Mouse (Mus musculus): ENCODE data around the gene Akna.

Akna gene

DNA sequence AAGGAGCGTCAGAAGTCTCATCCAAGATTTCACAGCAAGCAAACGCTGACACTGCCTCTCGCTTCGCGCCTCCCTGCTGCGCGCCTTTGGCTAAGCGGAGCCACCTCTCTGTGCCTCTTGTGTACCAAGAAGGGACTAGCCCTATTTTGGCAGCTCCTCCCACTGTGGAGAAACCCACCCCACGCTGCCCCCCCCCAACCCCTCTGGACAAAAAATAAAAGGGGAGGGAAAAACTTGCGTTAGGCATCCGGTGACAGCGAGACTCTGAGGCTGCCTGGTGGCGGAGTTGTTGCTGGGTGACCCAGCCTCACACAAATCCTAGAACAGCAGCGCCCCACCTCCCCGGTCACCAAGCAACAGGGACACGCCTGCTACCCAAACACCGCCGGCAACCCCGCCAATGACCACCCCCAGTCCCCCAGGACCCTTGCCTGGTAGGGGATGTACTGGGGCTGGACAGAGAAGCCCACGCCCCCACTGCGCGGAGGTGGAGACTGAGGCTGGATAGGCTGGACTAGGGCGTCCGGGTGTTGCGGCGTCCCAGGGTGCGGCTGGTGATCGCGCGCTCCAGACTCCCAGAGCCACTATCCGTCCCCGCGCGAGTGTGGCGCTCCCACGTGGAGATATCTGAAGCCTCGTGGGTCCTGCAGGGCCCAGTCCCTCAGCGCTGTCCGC lies 6.9 kb upstream of the Akna start:
- peak; percentile 67 for DNase-seq (ENCODE audit: low spot score)

- peak; percentile 60 for DNase-seq (ENCODE audit: low spot score)
These were observed 6.3 kb upstream of the Akna start for GRCm38 (mm10) chr4:63409317-63409907.

- DNase-seq (ENCODE audit: low spot score) = peak; percentile 73
These were observed 5.5 kb upstream of the Akna start for GRCm38 (mm10) chr4:63408649-63409048.

DNA sequence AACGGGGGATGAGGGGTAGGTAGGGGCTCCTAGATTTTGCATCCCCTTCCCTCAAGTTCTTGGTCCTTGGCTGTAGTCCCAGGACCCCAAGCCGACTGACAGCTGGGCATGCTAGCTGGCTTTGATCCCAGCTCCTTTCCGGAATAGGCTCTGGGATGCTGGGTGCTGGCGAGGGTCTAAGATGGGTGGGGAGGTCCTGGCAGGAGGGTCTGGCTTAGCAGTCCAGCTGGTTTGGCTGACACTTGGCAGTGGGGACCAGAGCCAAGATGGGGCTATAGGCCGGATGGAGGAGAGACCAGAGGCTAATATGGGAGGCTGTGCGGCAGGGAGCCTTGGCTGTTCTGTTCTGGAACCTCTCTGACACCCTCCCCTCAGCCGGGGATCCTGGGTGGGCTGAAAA lies 5.1 kb upstream of the Akna start:
- no peak for DNase-seq (ENCODE audit: low spot score)

- no peak for DNase-seq (ENCODE audit: low spot score)
These were observed 2.5 kb upstream of the Akna start for GRCm38 (mm10) chr4:63405683-63406082.

- peak; percentile 54 for DNase-seq (ENCODE audit: low spot score)
These were observed 1.9 kb upstream of the Akna start for GRCm38 (mm10) chr4:63405051-63405450.

DNA sequence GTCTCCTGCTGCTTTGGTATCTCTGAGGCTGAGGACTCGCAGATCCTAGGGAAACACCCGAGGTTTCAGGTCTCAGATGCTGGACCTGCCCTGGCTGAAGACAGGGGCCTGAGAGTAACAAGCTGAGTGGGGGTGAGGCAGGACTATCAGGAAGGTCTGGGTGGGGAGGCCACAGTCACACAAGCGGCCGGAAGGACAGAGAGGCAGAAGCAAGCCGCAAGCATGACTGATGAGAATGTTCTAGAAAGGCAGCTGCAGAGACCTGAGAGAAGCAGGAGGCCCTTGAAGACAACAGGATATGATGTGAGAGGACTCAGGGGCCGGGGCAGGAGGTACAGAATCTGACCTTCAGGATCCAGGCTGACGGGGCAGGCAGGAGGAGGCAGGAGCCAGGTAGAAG lies 1.1 kb upstream of the Akna start:
- peak; percentile 74 for DNase-seq (ENCODE audit: low spot score)

DNA sequence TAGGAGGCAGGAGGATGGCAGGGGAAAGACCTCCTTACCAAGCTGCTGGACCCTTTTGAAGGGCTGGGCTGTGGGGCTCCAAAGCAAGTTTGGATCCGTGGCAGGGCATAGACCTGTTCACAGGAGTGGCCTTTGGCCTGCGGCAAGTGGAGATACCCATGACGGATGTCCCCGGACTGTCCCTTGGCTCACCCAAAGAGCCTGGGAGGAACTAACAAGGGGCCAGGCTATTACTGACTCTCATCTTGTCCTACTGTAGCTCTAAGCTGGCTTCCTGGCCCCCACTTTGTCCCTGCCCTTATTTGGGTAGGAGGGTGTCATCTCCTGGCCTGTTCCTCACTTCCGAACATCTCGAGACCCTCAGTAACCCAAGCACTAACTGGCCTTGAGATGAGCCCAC lies 596 bp downstream of the Akna start:
- peak; percentile 56 for DNase-seq (ENCODE audit: low spot score)

- no peak for DNase-seq (ENCODE audit: low spot score)
These were observed 1.1 kb downstream of the Akna start for GRCm38 (mm10) chr4:63402056-63402455.

DNA sequence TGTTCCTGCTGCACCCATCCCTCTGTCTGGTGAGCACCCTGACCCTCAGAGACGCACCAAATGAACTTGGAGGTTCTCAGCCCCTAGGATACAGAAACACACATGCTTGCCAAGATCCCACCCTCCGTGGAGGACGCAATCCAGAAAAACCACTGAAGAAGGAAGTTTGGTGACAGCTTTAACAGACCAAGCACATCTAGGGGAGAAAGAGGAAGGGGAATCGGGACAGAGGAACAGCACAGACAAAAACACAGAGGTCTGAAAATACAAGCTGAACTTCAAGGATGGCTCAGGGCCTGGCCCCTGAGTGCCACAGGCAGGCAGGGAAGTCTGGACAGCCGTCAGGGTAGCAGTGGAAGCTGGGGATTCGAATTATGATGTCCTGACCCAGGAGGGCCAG lies 1.5 kb downstream of the Akna start:
- DNase-seq (ENCODE audit: low spot score) = no peak

GRCm38 (mm10) chr4:63400541-63401306 lies 2.4 kb downstream of the Akna start:
- peak; percentile 51 for DNase-seq (ENCODE audit: low spot score)

DNA sequence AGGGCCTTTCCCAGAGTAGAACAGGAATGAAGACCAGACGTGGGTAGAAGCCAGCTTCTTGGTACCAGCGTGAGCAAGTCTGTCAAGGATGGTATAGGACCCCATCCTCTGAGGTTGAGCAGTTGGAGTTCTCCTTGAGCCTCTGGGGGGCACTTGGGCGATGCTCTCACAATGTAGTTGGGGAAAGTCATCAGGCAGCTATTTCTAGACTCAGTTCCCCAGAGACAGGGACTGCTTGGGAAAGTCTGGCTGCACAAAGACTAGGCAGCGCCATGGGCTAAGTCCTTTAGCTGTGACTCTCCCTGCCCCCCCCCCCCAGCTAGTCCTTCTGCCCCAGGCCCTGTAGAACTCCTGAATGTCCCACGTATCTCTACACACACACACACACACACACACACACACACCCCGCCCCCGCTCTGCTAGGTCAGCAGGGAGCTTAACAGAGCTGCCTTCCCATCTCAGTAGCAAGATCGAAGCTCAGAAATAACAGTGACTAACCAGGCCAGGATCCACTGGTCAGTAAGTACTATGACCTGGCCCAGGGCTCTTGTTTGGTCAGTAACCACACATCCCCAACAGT lies 3.4 kb downstream of the Akna start:
- no peak for DNase-seq (ENCODE audit: low spot score)

- DNase-seq (ENCODE audit: low spot score) = peak; percentile 76
These were observed 4.1 kb downstream of the Akna start for GRCm38 (mm10) chr4:63398854-63399609.

DNA sequence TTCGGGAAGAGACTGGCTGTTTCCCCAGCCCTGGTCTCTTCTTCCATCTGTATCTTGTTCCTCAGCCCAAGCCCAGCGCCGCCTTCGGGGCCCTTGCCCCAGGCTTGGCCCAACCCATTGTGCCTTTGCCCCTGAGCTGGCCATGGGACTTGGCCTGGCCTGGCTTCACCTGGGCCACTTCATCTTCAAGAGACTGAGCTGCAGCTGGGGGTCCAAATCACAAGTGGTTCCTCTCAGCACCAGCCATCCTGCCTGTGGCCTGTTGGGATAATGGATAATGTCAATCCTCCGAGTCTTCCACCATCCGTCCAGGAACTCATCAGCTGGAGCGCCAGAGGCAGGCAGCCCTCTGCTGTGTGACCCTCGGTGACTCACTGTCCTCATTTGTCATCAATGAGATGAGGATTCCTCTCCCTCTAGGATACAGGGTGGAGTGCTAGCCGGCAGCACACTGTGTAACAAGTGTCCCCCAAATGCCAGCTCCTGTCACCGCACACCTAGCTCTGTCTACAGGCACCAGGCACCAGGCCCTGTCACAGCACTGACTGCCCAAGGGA lies 5.1 kb downstream of the Akna start:
- DNase-seq (ENCODE audit: low spot score) = no peak

GRCm38 (mm10) chr4:63391322-63391721 lies 11.8 kb downstream of the Akna start:
- DNase-seq (ENCODE audit: low spot score) = no peak

- peak; percentile 46 for DNase-seq (ENCODE audit: low spot score)
These were observed 13.1 kb downstream of the Akna start for GRCm38 (mm10) chr4:63389887-63390528.

DNA sequence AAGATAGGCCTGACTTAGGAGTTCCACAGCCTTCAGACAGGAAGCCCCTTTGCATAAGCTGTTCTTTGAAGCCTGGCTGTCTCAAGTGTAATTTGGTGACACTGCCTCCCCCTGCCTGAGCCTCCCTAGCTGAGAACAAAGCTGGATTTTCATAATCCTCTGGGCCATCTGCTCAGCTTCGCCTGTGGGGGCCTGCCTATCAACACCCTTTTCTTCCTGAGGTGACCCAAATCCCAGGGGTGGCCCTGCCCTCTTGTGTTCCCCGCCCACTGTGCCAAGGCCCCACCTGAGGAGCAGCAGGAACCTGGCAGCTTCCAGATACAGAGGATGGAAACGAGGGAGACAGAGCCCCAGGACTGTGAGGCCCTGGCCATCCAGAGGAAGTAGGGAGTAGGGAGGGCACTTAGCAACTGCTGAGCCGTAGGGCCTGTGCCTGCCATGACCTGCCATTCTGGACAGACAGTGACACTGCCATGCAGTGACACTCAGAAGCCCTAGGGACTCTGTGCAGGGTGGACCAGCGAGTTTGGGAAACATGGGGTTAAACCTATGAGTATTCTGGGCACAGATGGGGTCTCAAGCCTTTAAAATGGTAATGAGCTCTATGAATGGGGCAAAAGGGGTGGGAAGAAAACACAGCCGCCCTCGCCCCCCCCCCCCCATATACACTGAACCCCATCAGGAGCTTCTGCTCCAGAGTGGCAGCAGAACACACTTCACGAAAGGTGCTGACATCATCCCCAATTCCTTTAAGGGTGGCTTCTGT lies 13.8 kb downstream of the Akna start:
- DNase-seq (ENCODE audit: low spot score) = no peak

DNA sequence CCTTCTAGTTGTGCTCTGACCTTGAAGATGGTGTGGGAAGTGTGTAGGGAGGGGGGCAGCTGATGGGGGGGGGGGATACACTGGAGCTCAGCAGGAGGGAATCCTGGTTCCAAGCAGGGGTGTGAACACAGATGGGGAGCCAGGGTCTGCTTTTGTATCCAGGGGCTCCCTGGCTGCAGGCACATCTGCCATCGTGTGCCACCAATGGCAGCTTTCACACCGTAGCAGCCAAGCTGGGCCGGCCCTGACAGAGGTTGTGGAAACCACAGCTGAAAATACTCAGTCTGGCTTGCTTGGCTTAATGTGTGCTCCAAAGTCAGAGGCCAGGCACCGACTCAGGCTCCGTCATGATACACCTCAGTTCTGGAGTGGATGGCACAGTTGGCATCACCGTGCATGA lies 15.1 kb downstream of the Akna start:
- no peak for DNase-seq (ENCODE audit: low spot score)

DNA sequence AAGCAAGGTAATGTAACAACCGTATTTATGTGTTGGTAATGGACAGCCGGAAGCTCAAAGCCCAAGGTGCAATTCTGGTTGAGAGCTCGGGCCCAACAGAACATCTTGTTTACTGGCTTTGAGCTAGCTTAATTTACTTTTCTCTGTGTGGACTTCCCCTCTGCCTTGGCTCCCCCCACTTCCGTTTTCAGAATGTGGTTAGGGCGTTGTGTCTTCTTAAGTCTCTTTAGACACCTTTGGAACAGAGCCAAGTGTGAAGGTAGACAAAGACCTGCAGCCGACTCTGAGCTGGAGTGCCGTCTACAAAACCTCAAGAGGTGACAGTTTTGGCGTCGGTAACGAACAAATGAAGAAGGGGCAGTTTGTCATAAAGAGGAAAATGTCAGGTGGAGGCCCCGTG lies 17.4 kb downstream of the Akna start:
- peak; percentile 83 for DNase-seq (ENCODE audit: low spot score)

DNA sequence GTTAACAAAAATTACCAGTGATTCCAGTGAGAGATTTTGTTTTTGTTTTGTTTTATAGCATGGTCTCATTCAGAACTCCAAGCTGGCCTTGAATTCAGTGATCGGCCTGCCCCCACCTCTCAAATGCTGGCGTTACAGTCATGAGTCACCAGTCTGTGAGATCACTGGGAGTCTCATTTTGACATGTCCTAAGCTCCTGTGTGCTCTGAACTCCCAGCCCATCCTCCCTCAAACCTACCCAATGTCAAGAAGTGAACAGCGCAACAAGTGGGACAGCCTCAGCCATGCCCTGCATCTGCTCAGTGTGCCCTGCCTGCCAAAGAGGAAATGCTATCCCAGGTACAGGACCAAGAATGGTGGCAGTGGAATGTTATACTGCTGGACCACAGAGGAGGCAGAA lies 17.9 kb downstream of the Akna start:
- no peak for DNase-seq (ENCODE audit: low spot score)

DNA sequence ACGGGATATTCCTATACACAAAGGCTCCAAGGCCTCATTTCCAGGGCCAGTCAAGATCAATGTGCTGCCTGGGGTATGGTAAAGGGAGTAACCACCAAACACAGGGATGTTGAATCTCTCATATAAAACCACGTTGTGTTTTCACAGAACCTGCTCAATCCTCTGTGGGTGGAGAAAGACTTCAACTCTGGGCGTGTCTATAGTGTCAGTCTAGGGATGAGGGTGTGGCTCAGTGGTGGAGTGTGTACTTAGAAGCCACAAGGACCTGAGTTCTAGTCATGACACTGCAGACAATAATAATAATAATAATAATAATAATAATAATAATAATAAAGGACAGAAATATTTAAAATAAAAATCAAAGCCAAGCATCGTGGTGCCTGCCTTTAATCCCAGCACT lies 18.9 kb downstream of the Akna start:
- no peak for DNase-seq (ENCODE audit: low spot score)

Measured in lung, postnatal 25 days (tissue).